Mouse (Mus musculus): ENCODE results near the gene Pald1.

DNA sequence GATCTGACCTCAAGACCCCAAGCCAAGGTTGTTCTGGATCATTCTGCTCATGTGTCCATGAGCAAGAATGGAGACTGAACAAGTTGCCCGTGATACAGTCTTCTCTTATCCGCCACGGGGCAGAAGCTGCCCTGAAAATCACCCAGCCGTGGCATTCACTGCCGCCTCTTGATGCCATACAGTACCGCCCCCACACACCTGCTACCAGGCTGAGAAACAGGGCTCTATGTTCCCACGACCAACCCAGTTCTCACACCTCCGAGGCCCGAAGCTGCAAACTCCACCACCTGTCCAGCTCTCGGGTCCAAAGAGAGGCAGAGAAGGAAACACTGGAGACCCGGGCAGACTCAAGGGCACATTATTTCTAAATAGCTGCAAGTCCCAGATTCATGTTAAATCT lies 45.7 kb downstream of the Pald1 start:
- no peak for TF ChIP-seq CTCF (IDR thresholded peaks at IDR 0.05; ENCODE audit: insufficient read depth, low read length)
- TF ChIP-seq POLR2A (IDR thresholded peaks at IDR 0.05; ENCODE audit: borderline replicate concordance, extremely low read depth, low read depth, low read length): no peak

All from lung, adult 2 months (tissue).